Mouse (Mus musculus) spleen, postnatal 10 days (tissue): ENCODE data around the gene Ifit1bl1.
"Not testable (repeated sequence)": the region's sequence is repeated elsewhere in the genome, so short reads cannot be mapped to it uniquely, and the experiment has no call there.

Experiments
- DNase-seq, 2 experiments: peaks; one replicate each; pipeline ENCODE4 v3.0.0; 2021 to 2022; ENCODE audit warnings: low spot score in 2 of 2

The Ifit1bl1 gene

GRCm38 (mm10) chr19:34601888-34602287 lies at the start of gene Ifit1bl1:
Ifit1bl1 (minus strand) TSS chr19:34601956.
- not testable (repeated sequence) for DNase-seq

GRCm38 (mm10) chr19:34650997-34651396 lies 49.2 kb upstream of the Ifit1bl1 start:
- no peak for DNase-seq

GRCm38 (mm10) chr19:34650276-34650675 lies 48.5 kb upstream of the Ifit1bl1 start:
- DNase-seq, result no peak

GRCm38 (mm10) chr19:34647630-34648029 lies 45.9 kb upstream of the Ifit1bl1 start:
- not testable (repeated sequence) for DNase-seq

GRCm38 (mm10) chr19:34642616-34643015 lies 40.9 kb upstream of the Ifit1bl1 start:
- no peak for DNase-seq

- no peak for DNase-seq
Measured at GRCm38 (mm10) chr19:34640623-34641022, 38.9 kb upstream of the Ifit1bl1 start, which contains the start of the genes Ifit1bl2 and Ifit1. Ifit1bl2 (minus strand) TSS chr19:34640743. Ifit1 (plus strand) TSS chr19:34640871.

- peak; percentile 47 to 71 for DNase-seq
Measured at GRCm38 (mm10) chr19:34636933-34637557, 35.3 kb upstream of the Ifit1bl1 start.

GRCm38 (mm10) chr19:34633484-34633883 lies 31.7 kb upstream of the Ifit1bl1 start:
- no peak for DNase-seq

GRCm38 (mm10) chr19:34631487-34631886 lies 29.7 kb upstream of the Ifit1bl1 start:
- no peak for DNase-seq

- no peak for DNase-seq
Measured at GRCm38 (mm10) chr19:34627496-34627895, 25.7 kb upstream of the Ifit1bl1 start.

- no peak for DNase-seq
Measured at GRCm38 (mm10) chr19:34624663-34625062, 22.9 kb upstream of the Ifit1bl1 start.

- DNase-seq, result no peak
Measured at GRCm38 (mm10) chr19:34623781-34624180, 22.0 kb upstream of the Ifit1bl1 start.

- DNase-seq, result no peak
Measured at GRCm38 (mm10) chr19:34620871-34621270, 19.1 kb upstream of the Ifit1bl1 start.

- not testable (repeated sequence) for DNase-seq
Measured at GRCm38 (mm10) chr19:34612243-34613001, 10.7 kb upstream of the Ifit1bl1 start.

- not testable (repeated sequence) for DNase-seq
Measured at GRCm38 (mm10) chr19:34610118-34610517, 8.4 kb upstream of the Ifit1bl1 start.

GRCm38 (mm10) chr19:34607237-34608051 lies 5.7 kb upstream of the Ifit1bl1 start, which contains the start of gene Ifit3b:
Ifit3b (plus strand) TSS chr19:34607970.
- DNase-seq, result not testable (repeated sequence)

GRCm38 (mm10) chr19:34605472-34605871 lies 3.7 kb upstream of the Ifit1bl1 start:
- no peak for DNase-seq

GRCm38 (mm10) chr19:34599250-34599649 lies 2.5 kb downstream of the Ifit1bl1 start:
- DNase-seq, result not testable (repeated sequence)

- DNase-seq, result no peak
Measured at GRCm38 (mm10) chr19:34598341-34598740, 3.4 kb downstream of the Ifit1bl1 start.

- no peak for DNase-seq
Measured at GRCm38 (mm10) chr19:34596811-34597210, 4.9 kb downstream of the Ifit1bl1 start.

- not testable (repeated sequence) for DNase-seq
Measured at GRCm38 (mm10) chr19:34594523-34594922, 7.2 kb downstream of the Ifit1bl1 start.

- DNase-seq, result no peak
Measured at GRCm38 (mm10) chr19:34593456-34593855, 8.3 kb downstream of the Ifit1bl1 start.
